Mouse (Mus musculus): Measurements from ENCODE around the gene Lpcat2b.

Gene Lpcat2b

DNA sequence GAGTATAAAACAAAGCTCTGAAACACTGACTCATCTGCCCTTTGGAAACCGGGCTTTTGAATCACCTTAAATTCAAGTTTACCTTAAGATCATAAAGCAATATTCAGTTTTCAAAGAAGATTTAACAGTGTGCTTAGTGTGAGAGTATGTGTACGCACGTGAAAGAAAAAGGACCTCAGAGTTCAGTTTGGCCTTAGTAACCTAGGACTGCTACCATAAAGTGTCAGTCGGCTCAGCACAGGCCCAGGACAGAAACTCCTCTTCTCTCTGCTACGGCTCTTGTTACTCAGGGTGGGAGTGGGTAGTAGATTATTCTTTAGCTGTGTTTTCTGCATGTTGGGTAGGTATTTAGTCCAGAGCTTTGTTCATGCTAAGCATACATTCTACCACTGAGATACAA is 18.3 kb downstream of the Lpcat2b start:
- no peak for DNase-seq

- no peak for DNase-seq
These were observed 18.9 kb downstream of the Lpcat2b start for GRCm38 (mm10) chr5:107450299-107450698.

GRCm38 (mm10) chr5:107462147-107463076 is 31.1 kb downstream of the Lpcat2b start:
- DNase-seq = no peak

DNA sequence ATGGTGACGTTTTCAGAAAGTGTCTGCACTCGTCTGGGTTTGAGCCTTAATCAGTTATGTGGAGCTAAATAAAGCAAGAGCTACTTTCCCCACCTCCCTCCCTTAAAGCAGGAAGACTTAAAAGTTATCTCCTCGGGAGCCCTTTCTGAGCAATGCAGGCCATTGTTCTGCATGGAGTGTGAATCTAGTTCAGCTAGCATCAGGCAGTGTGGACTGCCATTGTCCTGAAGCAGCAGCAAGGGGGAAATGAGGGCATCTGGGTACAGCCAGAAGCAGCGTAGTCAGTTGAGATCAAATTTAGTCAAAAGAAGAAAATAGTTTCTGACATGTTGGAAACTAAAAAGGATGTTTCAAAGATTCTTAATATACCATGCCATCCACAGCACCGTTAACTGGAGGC is 35.2 kb downstream of the Lpcat2b start:
- DNase-seq = no peak

DNA sequence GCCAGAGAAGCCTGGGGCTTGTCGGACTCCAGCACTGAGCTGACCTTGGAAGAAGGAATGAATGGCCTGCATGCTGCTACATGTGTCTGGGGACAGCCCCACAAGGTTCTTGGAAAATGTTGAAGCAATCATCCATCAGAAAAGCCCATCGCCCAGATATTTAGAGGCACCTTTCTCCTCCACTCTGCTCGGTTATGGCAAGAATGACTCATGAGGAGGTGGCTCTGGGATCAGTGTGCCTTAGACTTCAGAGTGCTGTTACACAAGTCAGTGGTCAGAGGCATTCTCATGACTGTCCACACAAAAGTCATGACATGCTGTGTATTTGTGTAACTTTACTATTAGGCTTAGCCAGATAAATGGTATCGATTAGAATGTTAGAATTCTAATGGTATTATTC is 35.7 kb downstream of the Lpcat2b start:
- DNase-seq = no peak

DNA sequence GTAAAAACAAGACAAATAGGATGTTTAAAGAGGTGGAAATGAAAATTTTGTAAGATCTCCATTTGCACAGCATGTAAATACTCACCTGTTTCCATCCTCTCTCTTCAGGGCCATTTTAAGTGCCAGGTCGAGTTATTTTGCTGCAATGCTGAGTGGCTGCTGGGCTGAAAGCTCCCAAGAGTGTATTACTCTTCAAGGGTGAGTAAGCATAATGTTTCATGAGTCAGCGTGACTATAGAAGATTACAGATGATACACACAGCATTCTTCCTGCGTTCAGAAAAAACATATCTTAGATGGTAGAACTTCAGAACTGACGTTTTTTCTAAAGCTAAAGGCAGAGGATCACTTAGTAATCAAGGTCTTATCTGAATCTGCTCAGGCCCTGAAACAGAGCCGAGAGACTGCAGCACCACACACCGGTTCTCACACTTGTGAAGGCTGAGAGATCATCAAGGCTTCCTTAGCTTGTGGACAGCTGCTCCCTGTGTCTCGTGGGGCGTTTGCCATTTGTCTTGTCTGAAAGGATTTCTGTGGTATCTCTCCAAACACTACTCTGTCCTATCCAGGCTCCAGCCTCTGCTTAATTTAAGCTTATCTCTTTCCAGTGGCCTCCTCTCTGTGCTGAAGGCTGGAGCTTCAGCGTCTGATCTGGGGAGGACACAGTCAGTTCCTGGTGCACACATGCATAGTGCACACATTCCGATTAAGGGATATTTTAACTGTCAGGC is 39.4 kb downstream of the Lpcat2b start:
- DNase-seq = no peak

GRCm38 (mm10) chr5:107480194-107480593 is 48.8 kb downstream of the Lpcat2b start:
- DNase-seq = no peak

Measured in cerebellum, adult 9-10 months (tissue).